Mouse (Mus musculus): ENCODE data around the gene Tmem247. TPM values are rescaled to one million over a fixed set of nuclear protein-coding genes. Genes with fewer than 3 reads are reported as not detected.

Gene Tmem247
- polyA plus RNA-seq (2017; shearing (Covaris generic)) = not detected

DNA sequence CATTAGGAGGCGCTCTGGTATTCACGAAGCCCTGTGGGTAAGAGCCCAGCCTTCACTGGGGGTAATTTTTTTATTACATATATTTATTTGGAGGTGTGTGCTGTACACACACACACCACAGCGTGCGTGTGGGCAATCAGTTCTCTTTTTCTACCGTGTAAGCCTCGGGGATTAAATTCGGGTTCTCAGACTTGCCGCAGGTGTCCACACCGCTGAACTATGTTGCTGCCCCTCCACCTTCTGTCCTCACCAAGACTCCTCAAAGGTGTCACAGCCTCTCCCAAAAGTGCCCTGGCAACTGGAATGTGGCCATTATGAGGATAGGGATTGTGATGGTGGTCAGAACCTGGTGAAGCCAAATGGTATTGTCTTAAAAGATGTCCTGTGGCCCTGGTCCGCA is at the start of gene Tmem247:
Tmem247 (plus strand) TSS at position 301 of the 400 bp plus-strand sequence.
- ATAC-seq = no peak

DNA sequence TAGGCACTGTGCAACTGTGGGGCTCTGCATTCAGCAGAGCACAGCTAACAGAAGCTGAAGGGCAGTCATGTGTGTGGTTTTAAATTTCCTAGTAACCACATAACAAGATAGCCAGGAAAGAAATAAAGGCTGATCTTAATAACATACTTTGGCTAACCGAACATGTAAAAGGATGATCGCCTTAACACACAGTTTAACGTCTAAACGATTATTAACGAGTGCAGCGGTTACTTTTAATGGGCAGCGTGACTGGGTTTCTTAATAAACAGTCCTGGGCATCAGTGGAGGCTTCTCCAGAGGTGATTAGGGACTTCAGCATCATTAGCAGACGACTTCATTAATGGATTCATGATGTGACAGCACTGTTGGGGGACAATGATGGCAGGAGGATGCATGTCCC is 46.6 kb upstream of the Tmem247 start:
- no peak for ATAC-seq

DNA sequence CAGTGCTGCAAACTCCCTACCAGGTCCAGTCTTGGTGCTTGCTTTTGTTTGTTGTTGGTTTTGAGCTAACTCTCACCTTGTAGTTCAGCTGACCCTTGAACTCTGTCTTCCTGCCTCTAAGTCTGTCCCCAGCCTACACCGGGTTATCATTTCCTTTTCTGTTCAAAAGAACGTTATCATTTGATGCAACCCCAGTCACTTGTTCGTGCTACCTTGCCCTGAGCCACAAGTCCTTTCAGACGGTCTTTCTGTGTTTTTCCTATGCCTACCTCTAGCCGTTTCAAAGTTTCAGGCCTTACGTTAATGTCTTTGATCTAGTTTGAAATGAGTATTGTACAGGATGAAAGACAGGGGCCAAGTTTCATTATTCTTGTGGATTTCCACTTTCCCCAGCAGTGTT is 44.5 kb upstream of the Tmem247 start:
- peak; percentile 77 for ATAC-seq

DNA sequence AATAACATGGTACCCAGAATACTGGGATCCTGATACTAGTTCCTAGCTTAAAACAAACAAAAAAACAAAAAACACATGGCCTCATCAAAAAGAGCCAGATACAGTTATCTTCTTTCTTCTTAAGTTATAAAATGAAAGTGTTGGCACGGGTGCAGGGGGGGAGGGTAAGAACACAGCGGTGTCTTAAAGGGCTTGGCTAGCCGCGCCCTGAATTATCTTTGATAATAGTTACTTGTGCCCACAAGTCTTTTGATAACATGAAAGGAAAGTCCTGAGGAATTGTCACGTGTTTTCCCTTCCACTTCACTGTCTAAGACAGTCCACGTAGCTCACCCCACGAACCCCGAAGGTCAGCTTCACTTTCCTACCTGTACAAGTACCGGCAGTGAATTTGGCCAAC is 40.2 kb upstream of the Tmem247 start:
- no peak for ATAC-seq

DNA sequence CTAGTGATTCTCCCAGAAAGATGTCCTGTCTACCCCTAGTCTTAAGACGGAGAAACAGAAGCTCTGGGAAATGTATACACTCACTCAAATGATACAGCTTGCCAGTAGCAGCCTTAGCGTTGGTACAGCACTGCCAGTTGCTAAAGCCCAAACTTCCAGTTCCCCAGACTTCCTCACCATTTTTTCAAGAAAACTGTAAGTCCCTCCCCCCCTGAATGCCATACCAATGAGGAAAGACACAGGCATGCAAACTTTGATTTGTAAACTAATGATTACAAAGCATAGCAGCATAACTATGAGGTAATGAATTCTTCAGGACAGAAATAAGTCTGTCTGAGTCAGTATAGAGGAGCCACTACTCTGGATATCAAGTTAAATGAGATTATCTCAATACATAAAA is 39.4 kb upstream of the Tmem247 start:
- no peak for ATAC-seq

DNA sequence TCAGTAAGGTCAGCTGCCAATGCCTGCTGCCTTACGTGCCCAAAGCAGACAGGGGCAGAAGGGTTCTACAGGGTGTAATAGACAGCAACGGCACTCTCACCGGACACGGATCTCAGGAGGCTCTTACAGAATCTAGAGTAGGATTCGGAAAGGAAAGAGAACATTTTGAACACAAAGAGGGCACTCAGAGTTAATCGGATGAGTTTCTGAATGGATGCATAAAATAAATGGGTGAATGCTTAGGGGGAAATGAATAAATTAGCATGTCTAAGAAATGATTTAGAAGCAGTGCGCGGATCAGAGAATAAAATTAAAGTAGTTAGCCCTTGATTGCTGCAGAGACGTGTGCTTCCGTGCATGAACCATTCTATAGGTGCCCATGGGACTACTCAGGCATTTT is 37.1 kb upstream of the Tmem247 start:
- ATAC-seq = no peak

DNA sequence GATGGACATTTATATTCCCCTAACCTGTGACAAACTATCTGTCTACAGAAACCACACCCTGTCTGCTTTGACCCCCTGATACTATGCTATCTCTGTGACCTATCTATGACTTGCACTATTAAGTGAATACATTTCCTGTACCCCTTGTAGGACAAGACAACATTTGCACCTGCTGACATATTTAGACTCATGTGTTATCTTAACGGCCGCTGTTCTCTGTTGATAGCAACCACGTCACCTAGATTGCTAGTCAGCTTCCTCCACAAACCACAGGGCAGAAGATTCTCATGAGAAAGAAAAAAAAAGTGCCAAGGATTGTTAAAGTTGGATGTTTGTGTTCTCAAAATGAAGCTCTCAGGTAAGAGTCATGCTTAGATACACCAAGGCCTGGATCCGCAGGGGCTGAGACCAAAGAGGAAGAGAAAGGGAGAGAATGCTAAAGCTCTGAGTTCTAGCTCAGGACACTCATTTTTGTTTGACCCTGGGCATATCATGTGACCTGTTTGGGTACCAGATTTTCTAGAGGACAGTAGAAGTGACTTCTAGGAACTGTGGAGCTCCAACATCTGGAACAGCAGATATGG is 36.6 kb upstream of the Tmem247 start:
- peak; percentile 79 for ATAC-seq

DNA sequence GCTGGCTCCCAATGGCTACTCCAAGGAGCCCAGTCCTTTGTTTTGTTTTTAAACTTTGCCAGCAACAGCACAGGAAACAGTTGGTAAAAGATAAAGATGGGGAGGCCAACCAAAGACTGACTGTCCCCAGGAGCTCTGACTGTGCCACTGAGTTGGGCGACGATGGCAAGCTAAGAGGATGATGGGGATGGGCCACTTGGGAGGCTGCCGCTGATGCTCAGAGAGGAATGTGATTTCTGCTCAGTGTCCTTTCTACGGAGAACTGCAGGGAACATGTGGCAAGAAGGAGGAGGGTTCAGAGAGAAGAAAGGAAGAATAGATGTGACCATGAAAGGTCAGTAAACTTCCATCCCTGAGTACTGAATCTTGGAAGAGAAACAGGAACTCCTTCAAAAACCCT is 22.0 kb upstream of the Tmem247 start:
- no peak for ATAC-seq

DNA sequence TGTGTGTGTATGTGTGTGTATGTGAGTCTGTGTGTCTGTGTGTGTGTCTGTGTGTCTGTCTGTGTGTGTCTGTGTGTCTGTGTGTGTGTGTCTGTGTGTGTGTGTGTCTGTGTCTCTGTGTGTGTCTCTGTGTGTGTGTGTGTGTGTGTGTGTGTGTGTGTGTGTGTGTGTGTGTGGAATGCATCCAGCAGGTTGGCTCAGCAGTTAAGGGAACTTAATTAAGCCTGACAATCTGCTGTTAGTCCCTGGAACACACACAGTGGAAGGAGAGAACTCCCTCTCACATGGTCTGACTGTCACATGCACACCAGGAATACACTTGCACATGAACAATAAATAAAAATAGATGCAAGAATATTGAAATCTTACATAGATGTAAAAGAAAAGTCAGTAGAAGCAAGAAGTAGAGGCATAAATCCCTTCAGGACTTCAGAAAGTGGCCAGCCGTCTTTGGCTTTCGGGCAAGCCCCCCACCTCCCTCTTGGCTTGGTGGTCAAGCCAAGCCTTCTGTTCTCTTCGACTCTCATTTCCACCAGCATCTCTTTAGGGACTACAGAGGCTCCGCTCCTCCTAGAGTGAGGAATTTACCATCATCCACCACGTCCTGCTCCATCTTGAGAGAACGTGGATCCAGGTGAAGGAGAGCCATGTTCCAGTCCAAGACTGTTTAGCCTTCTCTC is 19.5 kb upstream of the Tmem247 start:
- ATAC-seq = no peak

DNA sequence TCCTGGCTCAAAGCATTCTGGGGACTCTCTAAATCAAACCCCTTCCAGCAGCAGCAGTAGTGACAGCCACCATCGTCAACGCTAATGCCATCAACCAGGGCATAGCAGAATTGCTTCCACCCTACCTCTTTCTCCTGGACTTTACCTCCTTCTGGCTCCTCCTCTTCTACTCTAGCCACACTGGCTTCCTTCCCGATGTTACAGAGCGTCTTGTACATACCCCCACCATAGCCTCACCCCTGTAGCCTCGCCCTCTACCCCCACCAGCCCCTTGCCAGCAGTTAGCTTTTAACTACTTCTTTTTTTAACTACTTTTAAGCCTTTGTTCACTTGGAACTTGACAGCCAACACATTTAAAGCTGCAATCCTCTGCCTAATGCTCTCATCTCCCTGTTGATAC is 17.3 kb upstream of the Tmem247 start:
- no peak for ATAC-seq

DNA sequence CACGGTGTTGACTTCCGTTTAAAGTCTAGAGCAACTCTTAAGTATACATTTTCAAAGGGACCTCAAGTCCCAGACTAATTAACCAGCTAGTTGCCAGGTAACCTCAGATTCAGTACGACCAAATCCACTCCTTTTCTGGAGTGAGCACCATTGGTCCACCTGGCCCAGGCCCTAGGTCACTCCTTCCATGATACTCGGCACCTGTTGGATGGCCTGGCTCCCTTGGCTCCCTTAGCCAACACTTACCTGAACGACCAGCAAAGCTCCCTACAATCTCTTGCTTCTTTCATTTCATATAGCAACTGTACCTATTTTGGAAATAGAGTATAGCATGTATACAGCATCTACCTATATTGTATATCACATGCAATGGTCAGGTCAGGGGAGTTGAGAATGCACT is 16.6 kb upstream of the Tmem247 start:
- ATAC-seq = no peak

DNA sequence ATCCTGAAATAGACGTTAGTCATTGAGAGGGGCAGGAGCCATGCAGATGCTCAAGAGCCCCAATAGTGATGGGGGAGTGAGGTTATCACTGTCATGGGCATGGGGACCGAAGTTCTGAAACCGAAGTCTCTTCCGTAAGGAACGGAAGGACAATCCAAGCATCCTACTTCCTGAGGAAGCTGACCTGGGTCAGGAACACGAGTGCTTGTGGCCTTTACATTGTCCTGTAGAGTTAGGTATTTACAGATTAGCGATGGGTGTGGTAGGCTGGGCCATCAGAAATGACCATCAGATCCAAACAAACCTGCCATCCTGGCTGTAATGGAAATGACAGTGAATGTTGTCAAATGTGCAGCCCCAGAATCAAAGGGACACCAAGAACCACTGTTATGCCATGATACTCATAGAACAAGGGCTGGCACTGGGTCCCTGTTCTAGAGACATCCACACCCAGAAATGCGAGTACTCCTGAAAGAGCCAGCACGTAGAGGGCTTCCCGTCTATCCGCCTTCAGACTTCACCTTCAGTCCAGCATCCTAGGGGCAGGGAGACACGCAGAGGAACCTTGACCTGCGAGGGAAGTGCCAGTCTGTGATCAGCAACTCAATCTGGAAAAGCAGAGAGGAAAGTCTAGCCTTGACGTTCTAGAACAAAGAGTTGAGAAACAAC is 14.6 kb upstream of the Tmem247 start:
- no peak for ATAC-seq

DNA sequence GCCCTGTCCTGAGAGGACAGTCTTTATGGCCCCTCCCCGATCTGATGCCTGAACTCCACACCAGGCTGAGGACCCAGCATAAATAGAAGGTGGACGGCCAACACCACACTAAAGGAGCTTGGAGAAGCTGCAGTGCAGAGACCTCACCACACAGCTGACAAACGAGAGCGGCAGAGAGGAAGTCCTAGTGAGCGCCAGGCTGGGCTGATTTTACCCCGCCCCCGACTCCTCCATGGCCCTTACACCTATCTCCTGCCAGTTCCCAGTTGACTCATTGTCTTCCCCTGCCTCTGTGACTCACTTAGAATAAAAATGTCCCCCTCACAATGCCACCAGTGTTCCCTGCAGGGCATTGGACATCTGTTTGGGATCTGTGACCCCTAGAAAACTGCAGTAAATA is 13.6 kb upstream of the Tmem247 start:
- peak; percentile 63 for ATAC-seq

DNA sequence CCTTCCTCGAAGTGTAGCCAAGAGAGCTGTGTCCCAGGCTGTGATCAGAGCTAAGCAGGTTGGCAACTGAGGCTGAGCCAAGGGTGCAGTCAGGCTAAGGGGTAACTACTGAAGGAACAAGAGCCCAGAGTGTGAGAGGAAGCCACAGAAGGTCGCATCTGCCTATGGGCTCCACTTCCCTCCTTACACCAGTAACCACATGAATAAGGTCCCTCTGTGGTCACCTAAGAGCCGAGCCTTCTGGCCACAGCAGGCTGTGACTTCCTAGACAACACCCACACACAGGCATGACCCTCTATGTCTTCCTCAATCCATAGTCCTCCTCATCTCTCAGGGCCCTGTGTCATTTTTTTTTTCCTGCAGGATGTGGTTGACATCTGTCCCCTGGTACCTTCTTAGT is 12.9 kb upstream of the Tmem247 start:
- ATAC-seq = no peak

DNA sequence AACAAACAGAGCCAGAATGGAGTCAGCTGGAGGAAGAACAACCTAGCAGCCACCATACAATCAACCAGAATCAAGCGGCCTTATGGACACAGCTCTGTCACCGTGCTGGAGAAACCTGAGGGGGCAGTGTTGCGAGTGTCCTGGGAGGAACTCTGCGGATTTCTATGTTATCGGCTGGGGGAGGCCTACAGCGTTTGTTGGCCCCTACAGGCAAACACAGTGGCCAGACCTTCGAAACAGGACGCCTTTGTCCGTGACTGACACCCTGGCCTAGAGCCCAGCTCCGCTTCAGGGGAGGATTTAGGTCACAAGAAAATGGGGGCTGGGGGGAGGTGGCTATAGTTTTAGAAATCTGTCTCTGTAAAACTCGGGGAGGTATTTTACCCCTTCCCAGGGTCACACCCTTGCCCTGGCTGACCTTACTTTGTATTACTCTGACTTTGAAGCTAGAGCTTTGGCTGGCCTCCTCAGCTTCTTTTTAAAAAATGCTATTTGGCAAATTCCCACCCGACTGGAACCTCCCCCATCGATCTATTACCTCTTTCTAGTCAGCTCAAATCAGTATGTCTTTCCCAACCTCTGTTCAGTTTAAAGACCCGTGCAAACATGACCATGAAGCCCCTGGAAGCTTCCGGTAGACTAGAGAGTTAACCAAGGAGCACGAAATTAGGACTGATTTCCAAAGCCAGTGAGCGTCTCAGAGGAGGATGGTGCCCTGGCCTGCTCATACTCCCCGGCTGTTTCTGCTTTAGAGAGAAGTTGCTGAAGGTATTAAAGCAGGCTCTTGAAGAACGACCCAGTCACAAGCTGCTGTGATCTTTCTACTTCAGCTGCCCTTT is 11.6 kb upstream of the Tmem247 start:
- no peak for ATAC-seq

DNA sequence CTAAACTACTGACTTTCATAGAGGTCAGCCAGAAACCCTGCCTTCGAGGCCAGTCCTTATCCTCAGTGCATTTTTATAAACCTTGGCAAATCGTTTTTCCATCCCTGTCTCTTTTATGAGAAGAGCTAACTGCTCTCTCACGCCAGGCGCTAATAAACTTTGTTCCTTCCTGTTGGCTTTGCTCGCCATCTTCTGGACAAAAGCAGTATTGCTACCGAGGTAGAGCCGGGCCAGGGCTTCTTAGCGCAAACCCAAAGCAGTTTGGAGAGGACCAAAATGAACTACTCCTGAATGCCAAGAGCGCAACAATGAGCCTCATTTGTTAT is 11.0 kb upstream of the Tmem247 start:
- peak; percentile 81 for ATAC-seq

DNA sequence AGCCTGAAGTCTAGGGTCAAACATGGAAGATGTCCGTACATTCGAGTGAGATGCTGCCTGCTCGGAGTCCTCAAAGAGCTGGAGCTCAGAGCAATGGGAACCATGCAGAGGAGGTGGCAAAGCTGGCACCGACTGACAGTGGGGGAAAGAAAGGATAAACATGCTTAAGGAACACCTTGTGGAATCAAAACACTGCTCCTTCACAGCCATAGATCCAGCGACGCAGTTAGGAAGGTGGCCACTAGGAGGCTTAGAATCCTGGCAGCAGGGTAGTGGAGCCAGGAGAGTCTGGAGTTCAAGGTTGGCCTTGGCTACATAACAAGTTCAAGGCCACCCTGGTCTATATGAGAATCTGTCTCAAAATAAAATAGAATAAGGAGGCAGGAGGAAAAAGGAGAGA is 10.5 kb upstream of the Tmem247 start:
- ATAC-seq = no peak

DNA sequence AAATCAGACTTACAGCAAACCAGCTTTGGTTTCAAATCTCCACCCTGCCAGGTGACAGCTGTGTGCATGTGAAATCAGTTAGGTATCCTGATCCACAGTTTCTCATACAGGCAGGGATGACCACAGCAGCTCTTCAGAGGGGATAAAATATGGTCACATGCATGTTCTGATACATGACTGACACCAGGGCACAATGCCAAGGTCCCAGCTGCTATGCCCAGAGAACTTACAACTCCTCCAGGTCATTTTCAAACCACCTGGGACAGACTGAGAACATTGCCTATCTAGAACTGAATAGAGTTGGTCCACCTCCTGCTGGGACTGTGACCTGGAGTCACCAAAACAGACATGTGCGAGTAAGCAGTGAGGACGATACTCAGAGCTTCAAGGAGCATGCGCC is 10.1 kb upstream of the Tmem247 start:
- ATAC-seq = no peak

DNA sequence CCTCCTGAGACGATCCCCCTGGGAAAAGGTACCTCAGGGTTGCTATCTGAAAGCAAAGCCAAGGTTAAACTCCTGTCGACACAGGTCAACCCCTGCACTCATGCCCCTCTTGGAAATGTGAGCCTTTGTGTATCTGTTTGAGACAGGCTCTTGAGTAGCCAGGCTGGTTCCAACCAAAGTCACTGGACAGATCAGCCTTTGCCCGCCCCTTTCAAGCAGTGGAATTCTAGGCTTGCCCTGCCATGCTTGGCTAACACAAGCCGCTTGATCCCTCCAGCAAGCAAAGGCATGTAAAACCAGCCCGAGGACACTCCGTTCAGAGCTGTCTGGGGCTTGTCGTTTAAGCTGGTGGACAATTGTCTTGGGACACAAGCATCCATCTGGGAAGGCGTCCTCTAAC is 8.8 kb upstream of the Tmem247 start:
- ATAC-seq = no peak

DNA sequence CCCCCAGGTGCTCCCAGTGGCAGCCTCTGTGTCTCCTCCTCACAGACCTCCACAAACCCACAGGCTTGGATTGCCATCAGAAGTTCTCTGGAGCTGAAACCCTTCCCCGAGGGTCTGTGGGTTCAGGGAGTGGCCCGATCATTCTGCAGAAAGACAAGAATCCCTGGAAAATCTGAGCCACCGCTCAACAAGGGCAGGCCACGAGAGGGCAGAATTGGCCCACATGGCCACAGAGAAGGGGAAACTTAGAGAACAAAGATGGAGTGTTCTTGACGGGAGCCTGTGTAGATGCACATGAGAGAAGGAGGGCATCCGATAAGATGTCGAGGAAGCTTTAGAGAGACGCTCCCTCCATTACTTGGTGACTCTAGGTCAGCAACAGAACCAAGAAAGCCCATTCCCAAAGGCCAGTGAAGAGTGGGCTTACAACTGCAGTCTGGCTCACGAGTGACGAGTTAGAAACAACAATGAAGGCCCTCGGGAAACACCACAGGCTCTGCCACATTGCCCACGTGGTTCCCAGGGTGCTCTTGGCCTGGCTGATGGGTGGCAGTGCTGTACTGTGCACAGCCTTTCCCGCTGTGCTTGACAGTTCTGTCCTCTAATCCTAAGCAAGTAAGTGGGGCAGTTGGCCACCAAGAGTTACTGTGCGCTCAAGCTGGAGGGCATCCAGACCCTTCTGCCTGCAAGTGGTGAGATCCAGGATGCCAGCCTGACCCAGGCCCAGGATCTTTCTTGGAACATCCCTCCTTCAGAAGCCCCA is 7.2 kb upstream of the Tmem247 start:
- no peak for ATAC-seq

DNA sequence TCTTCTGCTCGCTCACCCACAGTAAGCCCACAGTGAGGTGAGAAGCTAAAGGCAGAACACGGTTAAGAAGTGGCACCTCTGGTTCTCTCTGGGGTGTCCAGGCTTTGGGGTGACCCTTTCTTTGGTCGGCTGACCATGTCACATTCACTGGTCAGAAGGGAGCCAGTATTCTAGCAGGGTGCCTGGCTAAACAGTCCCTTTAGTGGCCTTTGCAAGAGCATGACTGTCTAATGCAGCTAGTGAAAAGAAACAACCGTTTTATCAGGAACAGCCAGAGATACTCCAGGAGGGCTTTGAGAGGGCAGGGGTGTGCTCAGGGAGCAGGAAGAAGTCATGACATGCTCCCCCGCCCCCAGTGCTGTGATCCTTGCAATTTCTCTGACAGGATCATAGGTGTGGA is 5.9 kb upstream of the Tmem247 start:
- no peak for ATAC-seq

DNA sequence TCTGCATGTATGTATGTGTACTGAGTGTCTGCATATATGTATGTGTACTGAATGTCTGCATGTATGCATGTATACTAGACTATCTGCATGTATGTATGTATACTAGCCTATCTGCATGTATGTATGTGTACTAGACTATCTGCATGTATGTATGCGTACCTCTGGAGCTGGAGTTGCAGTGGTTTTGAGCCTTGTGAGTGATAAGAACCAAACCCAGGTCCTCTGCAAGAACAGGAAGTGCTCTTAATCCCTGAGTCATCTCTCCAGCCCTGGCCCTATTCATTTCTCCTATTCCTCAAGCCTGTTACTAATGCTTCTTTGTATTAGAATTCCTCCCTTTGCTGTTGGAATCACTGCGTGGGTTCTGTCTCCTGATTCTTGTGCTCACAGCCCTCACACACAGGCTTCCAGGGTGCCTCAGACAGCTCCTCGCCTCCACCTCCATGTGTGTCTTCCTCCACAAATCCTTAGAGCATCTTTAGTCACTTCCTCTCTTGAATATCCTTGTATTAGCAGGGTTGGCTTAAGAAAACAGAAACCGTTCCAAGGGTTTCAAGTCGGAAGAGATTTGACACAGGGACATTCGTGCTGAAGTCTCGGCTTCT is 4.0 kb upstream of the Tmem247 start:
- ATAC-seq = no peak
